In genomic region chr3:153406858-153407257, GRCm38 (mm10) we compare ENCODE assay signal across 22 mouse cellular contexts.
DNase-seq lines count a peak whose midpoint lies in the region; ATAC-seq and TF ChIP-seq lines count a peak whose summit lies in the region.
"Had no signal": no experiment of that assay in that cellular context is flagged by ENCODE, and none has a peak within 500 bp of the region (broad histone marks: within the 10 kb centered on the region; RNA-seq: fewer than 3 reads in every experiment).

No protein-coding gene starts in this region.

- no peak for TF ChIP-seq CTCF in hindbrain, postnatal 0 days (IDR thresholded peaks at IDR 0.05; ENCODE audit: low read depth)
- no peak for TF ChIP-seq CTCF in embryonic fibroblast, embryonic 13.5 days (IDR thresholded peaks at IDR 0.05; ENCODE audit: borderline replicate concordance, insufficient read depth, low read length)

- no peak overlapping the region for H3K4me3 ChIP-seq in hindbrain, postnatal 0 days (ENCODE audit: low read length)
- no peak overlapping the region for H3K4me3 ChIP-seq in hindbrain, embryonic 12.5 days
- no peak overlapping the region for H3K4me3 ChIP-seq in midbrain, embryonic 13.5 days (replicated peaks)
- no peak overlapping the region for H3K4me3 ChIP-seq in midbrain, embryonic 10.5 days
- no peak overlapping the region for H3K4me3 ChIP-seq in midbrain, embryonic 15.5 days
- H3K4me3 ChIP-seq in midbrain, embryonic 14.5 days (replicated peaks; ENCODE audit: low read depth, low read length): no peak overlapping the region
- H3K4me3 ChIP-seq in embryonic fibroblast, embryonic 13.5 days (ENCODE audit: insufficient read depth, low read length): no peak overlapping the region

- no peak for TF ChIP-seq POLR2A in embryonic fibroblast, embryonic 13.5 days (IDR thresholded peaks at IDR 0.05; ENCODE audit: low read depth, low read length)

- no peaks in the 10 kb centered on the region; the same call in 1 of the 2 replicates for H3K4me1 ChIP-seq in hindbrain, postnatal 0 days (ENCODE audit: insufficient read depth, low read length)
- peaks cover 18% of the 10 kb centered on the region for H3K4me1 ChIP-seq in hindbrain, embryonic 12.5 days
- peaks cover 19% of the 10 kb centered on the region for H3K4me1 ChIP-seq in midbrain, embryonic 13.5 days (replicated peaks)
- no peaks in the 10 kb centered on the region for H3K4me1 ChIP-seq in midbrain, embryonic 10.5 days
- peaks cover 16% of the 10 kb centered on the region for H3K4me1 ChIP-seq in midbrain, embryonic 15.5 days
- H3K4me1 ChIP-seq in midbrain, embryonic 14.5 days (ENCODE audit: control insufficient read depth, insufficient read depth, low read length): peaks cover 24% of the 10 kb centered on the region
- H3K4me1 ChIP-seq in embryonic fibroblast, embryonic 13.5 days (ENCODE audit: control insufficient read depth, insufficient read depth, low read length): no peaks in the 10 kb centered on the region

- H3K9ac ChIP-seq in hindbrain, postnatal 0 days (replicated peaks; ENCODE audit: low read length): no peak overlapping the region
- no peak overlapping the region for H3K9ac ChIP-seq in hindbrain, embryonic 12.5 days
- no peak overlapping the region for H3K9ac ChIP-seq in midbrain, embryonic 13.5 days (replicated peaks)
- H3K9ac ChIP-seq in midbrain, embryonic 15.5 days: no peak overlapping the region
- no peak overlapping the region for H3K9ac ChIP-seq in midbrain, embryonic 14.5 days (replicated peaks; ENCODE audit: low read length)

- no peaks in the 10 kb centered on the region for H3K27me3 ChIP-seq in hindbrain, postnatal 0 days (ENCODE audit: insufficient read depth, low read length)
- no peaks in the 10 kb centered on the region for H3K27me3 ChIP-seq in hindbrain, embryonic 12.5 days
- no peaks in the 10 kb centered on the region for H3K27me3 ChIP-seq in midbrain, embryonic 13.5 days
- no peaks in the 10 kb centered on the region for H3K27me3 ChIP-seq in midbrain, embryonic 10.5 days (ENCODE audit: low read depth, poor library complexity, severe bottlenecking)
- H3K27me3 ChIP-seq in midbrain, embryonic 15.5 days (replicated peaks): no peaks in the 10 kb centered on the region
- H3K27me3 ChIP-seq in midbrain, embryonic 14.5 days (ENCODE audit: control insufficient read depth, insufficient read depth, low read length): no peaks in the 10 kb centered on the region
- H3K27me3 ChIP-seq: CH12.LX, Patski had no signal

- WGBS in hindbrain, postnatal 0 days: 93% methylated on average over 1 of the region's 1 CpGs
- WGBS in hindbrain, embryonic 12.5 days: 85% methylated on average over 1 of the region's 1 CpGs
- WGBS in midbrain, embryonic 13.5 days: 100% methylated on average over 1 of the region's 1 CpGs
- WGBS in midbrain, embryonic 10.5 days: 89% methylated on average over 1 of the region's 1 CpGs
- WGBS in midbrain, embryonic 15.5 days: 100% methylated on average over 1 of the region's 1 CpGs
- 100% methylated on average over 1 of the region's 1 CpGs for WGBS in midbrain, embryonic 14.5 days

- no peak overlapping the region for H3K27ac ChIP-seq in hindbrain, postnatal 0 days
- H3K27ac ChIP-seq in hindbrain, embryonic 12.5 days: no peak overlapping the region
- H3K27ac ChIP-seq in midbrain, embryonic 13.5 days: no peak overlapping the region
- H3K27ac ChIP-seq in midbrain, embryonic 10.5 days (replicated peaks): no peak overlapping the region
- no peak overlapping the region for H3K27ac ChIP-seq in midbrain, embryonic 15.5 days
- H3K27ac ChIP-seq in midbrain, embryonic 14.5 days (replicated peaks; ENCODE audit: low read depth, low read length): no peak overlapping the region
- H3K27ac ChIP-seq in embryonic fibroblast, embryonic 13.5 days (ENCODE audit: insufficient read depth, low read length): peak overlapping the region; percentile 64; the same call in 1 of the 2 replicates

- H3K4me2 ChIP-seq in hindbrain, postnatal 0 days (ENCODE audit: low read depth, low read length): no peak overlapping the region
- no peak overlapping the region for H3K4me2 ChIP-seq in hindbrain, embryonic 12.5 days (replicated peaks)
- H3K4me2 ChIP-seq in midbrain, embryonic 13.5 days (replicated peaks): no peak overlapping the region
- no peak overlapping the region for H3K4me2 ChIP-seq in midbrain, embryonic 15.5 days
- H3K4me2 ChIP-seq in midbrain, embryonic 14.5 days (ENCODE audit: low read length): no peak overlapping the region

- H3K36me3 ChIP-seq in hindbrain, postnatal 0 days (ENCODE audit: insufficient read depth, low read length): no peaks in the 10 kb centered on the region
- H3K36me3 ChIP-seq in hindbrain, embryonic 12.5 days: no peaks in the 10 kb centered on the region
- no peaks in the 10 kb centered on the region for H3K36me3 ChIP-seq in midbrain, embryonic 13.5 days
- no peaks in the 10 kb centered on the region for H3K36me3 ChIP-seq in midbrain, embryonic 10.5 days
- no peaks in the 10 kb centered on the region for H3K36me3 ChIP-seq in midbrain, embryonic 15.5 days (replicated peaks)
- no peaks in the 10 kb centered on the region for H3K36me3 ChIP-seq in midbrain, embryonic 14.5 days (ENCODE audit: control insufficient read depth, insufficient read depth, low read length)

- H3K9me3 ChIP-seq in hindbrain, postnatal 0 days (ENCODE audit: low read length): no peaks in the 10 kb centered on the region
- H3K9me3 ChIP-seq in hindbrain, embryonic 12.5 days (replicated peaks): no peaks in the 10 kb centered on the region
- H3K9me3 ChIP-seq in midbrain, embryonic 13.5 days: no peaks in the 10 kb centered on the region
- H3K9me3 ChIP-seq in midbrain, embryonic 10.5 days (replicated peaks): no peaks in the 10 kb centered on the region
- no peaks in the 10 kb centered on the region for H3K9me3 ChIP-seq in midbrain, embryonic 15.5 days
- no peaks in the 10 kb centered on the region for H3K9me3 ChIP-seq in midbrain, embryonic 14.5 days (ENCODE audit: control insufficient read depth, low read length)
- H3K9me3 ChIP-seq: G1E had no signal

- ATAC-seq in hindbrain, postnatal 0 days: 0 out of 2 replicates have a peak, but pooled peaks have one; percentile 29
- no peak for ATAC-seq in hindbrain, embryonic 12.5 days (ENCODE audit: low FRiP score)
- ATAC-seq in midbrain, embryonic 13.5 days: peak; percentile 70; the same call in 1 of the 2 replicates
- ATAC-seq in midbrain, embryonic 15.5 days (replicated peaks): peak; percentile 55; the same call in 1 of the 2 replicates
- ATAC-seq in midbrain, embryonic 14.5 days (ENCODE audit: low FRiP score, low TSS enrichment): no peak
- ATAC-seq: activated CD4-positive, CD25-positive, alpha-beta regulatory T cell, adult 4 months; CD4-positive, CD25-positive, alpha-beta regulatory T cell, adult 4 months had no signal

- DNase-seq in hindbrain, postnatal 0 days (ENCODE audit: low spot score): no peak
- no peak for DNase-seq in midbrain, embryonic 10.5 days (ENCODE audit: low spot score)
- no peak for DNase-seq in midbrain, embryonic 14.5 days
- DNase-seq in spleen, postnatal 4 days (ENCODE audit: low spot score in 2 of 2): no peak
- DNase-seq: adrenal gland, adult 2 months; adrenal gland, adult 8-10 months; adrenal gland, postnatal 10 days; adrenal gland, postnatal 14 days; adrenal gland, postnatal 25 days; adrenal gland, postnatal 36 days; B cell, adult 2 months; cerebellum, adult 11 months; cerebellum, adult 11-12 months had no signal

Comparison
In these comparisons a context has a peak if more than half of its experiments do, and no peak if none do; other contexts are left out.
1. ATAC-seq: peak in hindbrain, postnatal 0 days (single experiment), midbrain, embryonic 13.5 days (single experiment) and midbrain, embryonic 15.5 days (single experiment); none in hindbrain, embryonic 12.5 days (single experiment) and midbrain, embryonic 14.5 days (single experiment).